Mouse (Mus musculus) cerebellum, postnatal 25 days (tissue): ENCODE measurements around the gene Cdh5.
"Not testable (repeated sequence)": the region's sequence is repeated elsewhere in the genome, so short reads cannot be mapped to it uniquely, and the experiment has no call there.

ENCODE experiments used
- DNase-seq, 2 experiments: peaks; one replicate each; pipeline ENCODE4 v3.0.0; 2021; ENCODE audit warnings: mixed read lengths in 2 of 2

Gene Cdh5

GRCm38 (mm10) chr8:104101415-104101814, at the start of gene Cdh5:
Gene Cdh5 (plus strand): TSS chr8:104101625.
- no peak for DNase-seq

GRCm38 (mm10) chr8:104059922-104060321, 41.5 kb upstream of the Cdh5 start:
- DNase-seq: peak in 1 of 2 experiments; percentile 0

- peak in 1 of 2 experiments; percentile 0 for DNase-seq
Measured at GRCm38 (mm10) chr8:104060446-104060845, 41.0 kb upstream of the Cdh5 start.

GRCm38 (mm10) chr8:104061048-104061988, 40.1 kb upstream of the Cdh5 start:
- DNase-seq: peak in 1 of 2 experiments; percentile 1

- peak in 1 of 2 experiments; percentile 2 for DNase-seq
Measured at GRCm38 (mm10) chr8:104061989-104062820, 39.2 kb upstream of the Cdh5 start.

- DNase-seq: peak; percentile 62 to 72
Measured at GRCm38 (mm10) chr8:104065223-104065622, 36.2 kb upstream of the Cdh5 start.

- peak; percentile 33 to 62 for DNase-seq
Measured at GRCm38 (mm10) chr8:104065906-104066518, 35.4 kb upstream of the Cdh5 start.

GRCm38 (mm10) chr8:104067390-104067925, 34.0 kb upstream of the Cdh5 start:
- peak in 1 of 2 experiments; percentile 0 for DNase-seq

GRCm38 (mm10) chr8:104068421-104069035, 32.9 kb upstream of the Cdh5 start:
- peak in 1 of 2 experiments; percentile 0 for DNase-seq

- peak in 1 of 2 experiments; percentile 1 for DNase-seq
Measured at GRCm38 (mm10) chr8:104070201-104070865, 31.1 kb upstream of the Cdh5 start.

- no peak for DNase-seq
Measured at GRCm38 (mm10) chr8:104070949-104071348, 30.5 kb upstream of the Cdh5 start.

GRCm38 (mm10) chr8:104075079-104075478, 26.3 kb upstream of the Cdh5 start:
- no peak for DNase-seq

GRCm38 (mm10) chr8:104076541-104077412, 24.6 kb upstream of the Cdh5 start:
- DNase-seq: peak; percentile 35 to 57

- DNase-seq: peak; percentile 3 to 6
Measured at GRCm38 (mm10) chr8:104078091-104078490, 23.3 kb upstream of the Cdh5 start.

- DNase-seq: peak; percentile 0 to 1
Measured at GRCm38 (mm10) chr8:104085281-104085680, 16.1 kb upstream of the Cdh5 start.

GRCm38 (mm10) chr8:104086615-104087014, 14.8 kb upstream of the Cdh5 start:
- DNase-seq: peak in 1 of 2 experiments; percentile 0

GRCm38 (mm10) chr8:104087091-104087490, 14.3 kb upstream of the Cdh5 start:
- peak; percentile 0 to 1 for DNase-seq

GRCm38 (mm10) chr8:104087878-104088277, 13.5 kb upstream of the Cdh5 start:
- DNase-seq: not testable (repeated sequence)

- peak; percentile 1 for DNase-seq
Measured at GRCm38 (mm10) chr8:104088881-104089280, 12.5 kb upstream of the Cdh5 start.
